ENCODE assay signal across 8 mouse cellular contexts in genomic region chr5:100158791-100159637, GRCm38 (mm10). TPM values are rescaled to one million over a fixed set of nuclear protein-coding genes. Genes with fewer than 3 reads are reported as not detected.
DNase-seq lines count a peak whose midpoint lies in the region; ATAC-seq lines count a peak whose summit lies in the region.

No protein-coding gene starts in this region.

- ATAC-seq in common myeloid progenitor, adult 5-6 weeks (replicated peaks; ENCODE audit: low read depth, poor library complexity, severe bottlenecking) = peak; percentile 19; the same call in 1 of the 2 replicates
- ATAC-seq in kidney, embryonic 14.5 days (ENCODE audit: low FRiP score, low TSS enrichment) = peak; percentile 79
- peak; percentile 31; the same call in 1 of the 2 replicates for ATAC-seq in liver, embryonic 15.5 days (ENCODE audit: insufficient read depth)
- ATAC-seq in neural tube, embryonic 13.5 days (ENCODE audit: low read depth) = peak; percentile 78

- no peaks in the 10 kb centered on the region for H3K9me3 ChIP-seq in heart, embryonic 10.5 days
- no peaks in the 10 kb centered on the region for H3K9me3 ChIP-seq in kidney, embryonic 14.5 days (ENCODE audit: control insufficient read depth, low read length)
- no peaks in the 10 kb centered on the region for H3K9me3 ChIP-seq in liver, embryonic 15.5 days (replicated peaks)
- no peaks in the 10 kb centered on the region for H3K9me3 ChIP-seq in neural tube, embryonic 13.5 days

- peaks cover 13% of the 10 kb centered on the region; the same call in 1 of the 2 replicates for H3K4me1 ChIP-seq in heart, embryonic 10.5 days
- 0 out of 2 replicates have a peak, but pooled peaks cover 8% of the 10 kb centered on the region for H3K4me1 ChIP-seq in kidney, embryonic 14.5 days (ENCODE audit: control insufficient read depth, insufficient read depth, low read length)
- H3K4me1 ChIP-seq in liver, embryonic 15.5 days (replicated peaks) = peaks cover 3% of the 10 kb centered on the region; the same call in 1 of the 2 replicates
- peaks cover 12% of the 10 kb centered on the region; the same call in 1 of the 2 replicates for H3K4me1 ChIP-seq in neural tube, embryonic 13.5 days (replicated peaks)

- no peaks in the 10 kb centered on the region for H3K36me3 ChIP-seq in heart, embryonic 10.5 days
- no peaks in the 10 kb centered on the region for H3K36me3 ChIP-seq in kidney, embryonic 14.5 days (ENCODE audit: control insufficient read depth, insufficient read depth, low read length)
- H3K36me3 ChIP-seq in liver, embryonic 15.5 days (replicated peaks) = no peaks in the 10 kb centered on the region
- H3K36me3 ChIP-seq in neural tube, embryonic 13.5 days = no peaks in the 10 kb centered on the region

- peak overlapping the region; percentile 99 for H3K4me2 ChIP-seq in kidney, embryonic 14.5 days (replicated peaks; ENCODE audit: low read depth, low read length)
- H3K4me2 ChIP-seq in liver, embryonic 15.5 days = peak overlapping the region; percentile 74
- H3K4me2 ChIP-seq in neural tube, embryonic 13.5 days = peak overlapping the region; percentile 94

- WGBS in heart, embryonic 10.5 days = under 1% methylated on average over 98 of the region's 101 CpGs
- under 1% methylated on average over 73 of the region's 101 CpGs for WGBS in kidney, embryonic 14.5 days
- 1% methylated on average over 80 of the region's 101 CpGs for WGBS in liver, embryonic 15.5 days (ENCODE audit: insufficient replicate concordance)
- WGBS in neural tube, embryonic 13.5 days = under 1% methylated on average over 63 of the region's 101 CpGs

- peak overlapping the region; percentile 88 for H3K4me3 ChIP-seq in heart, embryonic 10.5 days
- H3K4me3 ChIP-seq in kidney, embryonic 14.5 days (ENCODE audit: low read length) = peak overlapping the region; percentile 75
- H3K4me3 ChIP-seq in liver, embryonic 15.5 days (replicated peaks) = peak overlapping the region; percentile 57
- H3K4me3 ChIP-seq in neural tube, embryonic 13.5 days = peak overlapping the region; percentile 78

- H3K9ac ChIP-seq in kidney, embryonic 14.5 days (ENCODE audit: low read depth, low read length) = peak overlapping the region; percentile 80
- H3K9ac ChIP-seq in liver, embryonic 15.5 days = peak overlapping the region; percentile 11; the same call in 1 of the 2 replicates
- H3K9ac ChIP-seq in neural tube, embryonic 13.5 days = peak overlapping the region; percentile 87

- peaks cover 65% of the 10 kb centered on the region for H3K27me3 ChIP-seq in heart, embryonic 10.5 days (ENCODE audit: insufficient read depth, poor library complexity, severe bottlenecking)
- H3K27me3 ChIP-seq in kidney, embryonic 14.5 days (ENCODE audit: control insufficient read depth, insufficient read depth, low read length) = peaks cover 6% of the 10 kb centered on the region
- H3K27me3 ChIP-seq in liver, embryonic 15.5 days = peaks cover 61% of the 10 kb centered on the region
- H3K27me3 ChIP-seq in neural tube, embryonic 13.5 days = peaks cover 21% of the 10 kb centered on the region

- H3K27ac ChIP-seq in heart, embryonic 10.5 days = peak overlapping the region; percentile 84
- H3K27ac ChIP-seq in kidney, embryonic 14.5 days (ENCODE audit: low read depth, low read length) = peak overlapping the region; percentile 51
- no peak overlapping the region for H3K27ac ChIP-seq in liver, embryonic 15.5 days (replicated peaks)
- H3K27ac ChIP-seq in neural tube, embryonic 13.5 days (replicated peaks) = peak overlapping the region; percentile 33

- DNase-seq in right cerebral cortex, adult 18-20 months = peak; percentile 26
- no peak for DNase-seq in right cerebral cortex, postnatal 36 days (ENCODE audit: low spot score in 2 of 2)
- DNase-seq in heart, embryonic 10.5 days (ENCODE audit: low spot score) = no peak
- no peak for DNase-seq in spleen, postnatal 36 days (ENCODE audit: low spot score in 2 of 2)

RNA-seq across cellular contexts. Expression of gene Tmem150c, which starts 0.6 kb away (rescaled TPM):
- total RNA-seq in common myeloid progenitor, adult 5-6 weeks (2017) = not detected in 2 replicates
- 1.4 and 2.3 TPM in 2 replicates for polyA plus RNA-seq in heart, embryonic 10.5 days (2016; fragmentation: Nextera tagmentation; extraction: Ambion mirVana)
- 10.3 and 12.7 TPM in 2 replicates for polyA plus RNA-seq in kidney, embryonic 14.5 days (2014; fragmentation: Nextera tagmentation; extraction: Ambion mirVana)
- polyA plus RNA-seq in liver, embryonic 15.5 days (2015; fragmentation: Nextera tagmentation; extraction: Ambion mirVana) = 0.36 and 0.59 TPM in 2 replicates
- polyA plus RNA-seq in neural tube, embryonic 13.5 days (2015; fragmentation: Nextera tagmentation; extraction: Ambion mirVana) = 14.6 and 17.4 TPM in 2 replicates

Comparison
In these comparisons a context has a peak if more than half of its experiments do, and no peak if none do; other contexts are left out.
1. ATAC-seq: peak in every context shown above with its lines; median percentile 79 in kidney, embryonic 14.5 days; 78 in neural tube, embryonic 13.5 days; 31 in liver, embryonic 15.5 days; 19 in common myeloid progenitor, adult 5-6 weeks.
2. H3K9ac ChIP-seq: peak in every context shown above with its lines; median percentile 87 in neural tube, embryonic 13.5 days; 80 in kidney, embryonic 14.5 days; 11 in liver, embryonic 15.5 days.